Mouse (Mus musculus) kidney, adult 11 months (tissue): ENCODE data around the gene Atp5j.

ENCODE experiments used
- DNase-seq: peaks from one replicate; pipeline ENCODE4 v3.0.0; 2022

The Atp5j gene

GRCm38 (mm10) chr16:84835441-84835822 lies at the start of gene Atp5j:
TSS of gene Atp5j (minus strand) at chr16:84835625.
- DNase-seq, result peak; percentile 86

GRCm38 (mm10) chr16:84884572-84884971 lies 49.1 kb upstream of the Atp5j start:
- DNase-seq, result no peak

GRCm38 (mm10) chr16:84881754-84882321 lies 46.4 kb upstream of the Atp5j start:
- DNase-seq, result no peak

GRCm38 (mm10) chr16:84881168-84881567 lies 45.7 kb upstream of the Atp5j start:
- DNase-seq, result no peak

- peak; percentile 35 for DNase-seq
Observed at GRCm38 (mm10) chr16:84879146-84879545, 43.7 kb upstream of the Atp5j start.

- DNase-seq, result no peak
Observed at GRCm38 (mm10) chr16:84876082-84876481, 40.7 kb upstream of the Atp5j start.

GRCm38 (mm10) chr16:84875718-84876035 lies 40.3 kb upstream of the Atp5j start:
- no peak for DNase-seq

GRCm38 (mm10) chr16:84875012-84875717 lies 39.7 kb upstream of the Atp5j start:
- DNase-seq, result no peak

- DNase-seq, result no peak
Observed at GRCm38 (mm10) chr16:84873805-84874204, 38.4 kb upstream of the Atp5j start.

- no peak for DNase-seq
Observed at GRCm38 (mm10) chr16:84864656-84865055, 29.2 kb upstream of the Atp5j start.

- no peak for DNase-seq
Observed at GRCm38 (mm10) chr16:84853492-84853891, 18.1 kb upstream of the Atp5j start.

GRCm38 (mm10) chr16:84838576-84838975 lies 3.2 kb upstream of the Atp5j start:
- no peak for DNase-seq

GRCm38 (mm10) chr16:84835823-84836743 lies 658 bp upstream of the Atp5j start:
- DNase-seq, result peak; percentile 80

- peak; percentile 97 for DNase-seq
Observed at GRCm38 (mm10) chr16:84834745-84835440, 532 bp downstream of the Atp5j start, which contains the start of gene Gabpa. TSS of gene Gabpa (plus strand) at chr16:84834925.

GRCm38 (mm10) chr16:84834344-84834743 lies 1.1 kb downstream of the Atp5j start:
- no peak for DNase-seq

- DNase-seq, result peak; percentile 17
Observed at GRCm38 (mm10) chr16:84832736-84833135, 2.7 kb downstream of the Atp5j start.

- DNase-seq, result no peak
Observed at GRCm38 (mm10) chr16:84831696-84832095, 3.7 kb downstream of the Atp5j start.

GRCm38 (mm10) chr16:84825009-84825408 lies 10.4 kb downstream of the Atp5j start:
- peak; percentile 70 for DNase-seq

- DNase-seq, result no peak
Observed at GRCm38 (mm10) chr16:84817423-84817822, 18.0 kb downstream of the Atp5j start.

- DNase-seq, result no peak
Observed at GRCm38 (mm10) chr16:84814511-84814910, 20.9 kb downstream of the Atp5j start.

GRCm38 (mm10) chr16:84813852-84814251 lies 21.6 kb downstream of the Atp5j start:
- DNase-seq, result no peak

GRCm38 (mm10) chr16:84810254-84810653 lies 25.2 kb downstream of the Atp5j start:
- DNase-seq, result peak; percentile 16

- DNase-seq, result no peak
Observed at GRCm38 (mm10) chr16:84807874-84808273, 27.6 kb downstream of the Atp5j start.
